Mouse (Mus musculus): ENCODE results near the gene Dysf.

The Dysf gene

DNA sequence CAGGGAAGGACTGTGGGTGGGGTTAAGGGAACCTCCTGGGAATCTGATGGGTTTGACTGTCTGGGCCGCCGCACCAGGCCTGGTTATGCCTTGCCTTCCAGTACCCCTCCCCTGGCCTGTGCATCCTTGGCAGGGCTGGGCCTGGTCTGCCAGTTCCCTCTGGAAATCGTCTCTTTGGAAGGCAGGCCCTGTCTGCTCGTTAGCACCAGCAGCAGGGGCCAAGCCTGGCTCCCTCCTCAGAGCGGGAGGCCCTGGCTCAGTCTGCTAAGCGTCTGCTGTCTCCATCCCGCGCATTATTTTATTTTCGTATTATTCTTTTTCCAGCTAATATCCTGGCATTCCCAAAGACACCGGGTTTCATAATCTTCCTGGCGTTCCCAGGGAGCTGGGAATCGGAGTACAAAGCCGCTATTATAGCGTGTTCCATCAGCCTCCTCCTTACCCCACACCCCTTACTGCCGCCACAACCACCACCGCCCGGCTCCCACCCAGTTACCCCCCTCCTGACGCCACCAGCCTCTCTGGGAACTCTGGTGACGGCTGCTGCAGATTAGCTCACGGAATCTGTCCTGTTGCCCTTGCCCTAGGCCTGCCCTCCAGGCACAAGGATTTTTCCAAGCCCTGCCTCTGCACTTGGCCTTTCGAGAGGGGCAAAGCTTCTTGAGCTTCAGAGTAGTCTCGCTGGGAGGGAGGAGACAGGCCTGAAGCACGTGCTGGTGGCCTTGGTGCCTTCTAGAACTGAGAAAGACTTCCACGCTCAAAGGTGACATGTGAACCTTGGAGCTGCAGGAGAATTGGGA is 111.5 kb downstream of the Dysf start:
- no peak for DNase-seq

DNA sequence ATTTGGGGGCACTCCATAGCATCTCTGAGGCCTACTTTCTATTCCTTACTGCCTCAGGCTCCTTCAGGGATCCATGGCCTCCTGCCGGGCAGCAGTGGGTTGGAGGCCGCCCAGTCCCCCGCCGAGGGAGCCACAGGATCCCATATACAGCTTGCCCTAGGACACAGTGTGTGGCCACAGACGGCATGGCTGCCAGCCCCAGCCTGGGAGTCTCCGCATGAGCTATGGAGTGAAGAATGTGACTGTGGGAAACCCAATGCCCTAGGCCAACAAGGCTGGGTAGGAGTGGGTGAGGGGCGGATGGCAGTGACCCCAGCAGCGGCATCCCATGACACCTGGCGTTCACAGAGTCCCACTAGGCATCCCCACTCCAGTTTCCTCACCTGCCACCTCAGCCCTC is 116.2 kb downstream of the Dysf start:
- peak; percentile 85 for DNase-seq

DNA sequence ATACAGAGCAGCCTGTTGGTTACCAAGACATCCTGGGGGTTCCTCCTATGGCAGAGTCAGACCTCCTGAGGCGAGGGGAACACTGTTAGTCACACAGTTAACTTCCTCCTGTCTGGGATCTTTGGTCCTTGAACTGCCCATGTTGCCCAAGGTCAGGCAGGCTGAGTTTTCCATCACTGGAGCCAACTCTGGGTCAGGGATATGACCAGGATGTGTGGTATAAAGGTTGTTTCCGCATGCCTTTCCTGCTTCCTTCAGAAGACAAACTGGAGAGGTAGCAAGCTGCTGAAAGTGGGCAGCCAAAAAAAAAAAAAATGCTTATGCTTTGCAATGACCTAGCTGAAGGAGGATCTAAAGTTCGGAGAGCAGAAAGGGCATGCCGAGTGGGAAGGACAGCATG is 116.7 kb downstream of the Dysf start:
- DNase-seq: peak; percentile 85

DNA sequence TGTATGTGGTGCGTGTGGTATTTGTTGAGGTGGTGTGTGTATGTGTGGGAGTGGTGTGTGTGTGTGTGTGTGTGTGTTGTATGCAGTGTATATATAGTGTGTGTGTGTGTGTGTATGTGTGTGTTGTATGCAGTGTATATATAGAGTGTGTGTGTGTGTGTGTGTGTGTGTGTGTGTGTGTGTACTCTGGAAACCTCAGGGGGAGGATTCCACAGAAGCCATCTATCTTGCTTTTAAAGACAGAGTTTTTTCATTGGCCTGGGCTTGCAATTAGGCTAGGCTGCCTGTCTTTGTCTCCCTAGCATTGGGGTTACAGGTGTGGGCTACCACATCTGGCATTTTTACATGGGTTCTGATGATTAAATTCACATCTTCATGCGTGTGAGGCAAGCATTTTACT is 119.8 kb downstream of the Dysf start:
- DNase-seq: no peak

DNA sequence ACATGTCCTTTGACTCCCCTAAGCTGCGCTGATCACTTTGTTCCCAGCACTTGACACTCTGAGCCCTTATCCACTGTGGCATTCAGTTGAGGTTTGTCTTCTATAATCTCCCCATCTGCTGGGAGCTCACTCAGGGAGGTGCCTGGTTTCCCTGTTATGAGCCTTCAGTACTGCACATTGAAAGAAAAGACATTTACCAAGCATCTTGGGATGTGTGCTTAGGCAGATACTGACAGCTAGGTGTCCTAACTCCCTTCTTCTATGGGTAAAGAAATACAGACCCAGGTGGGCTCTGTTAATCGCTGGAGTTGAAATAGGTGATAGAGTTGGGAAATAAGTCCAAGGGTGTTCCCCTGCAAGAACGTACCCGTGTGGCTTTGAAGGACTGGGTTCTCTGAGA is 122.5 kb downstream of the Dysf start:
- DNase-seq: peak; percentile 70

DNA sequence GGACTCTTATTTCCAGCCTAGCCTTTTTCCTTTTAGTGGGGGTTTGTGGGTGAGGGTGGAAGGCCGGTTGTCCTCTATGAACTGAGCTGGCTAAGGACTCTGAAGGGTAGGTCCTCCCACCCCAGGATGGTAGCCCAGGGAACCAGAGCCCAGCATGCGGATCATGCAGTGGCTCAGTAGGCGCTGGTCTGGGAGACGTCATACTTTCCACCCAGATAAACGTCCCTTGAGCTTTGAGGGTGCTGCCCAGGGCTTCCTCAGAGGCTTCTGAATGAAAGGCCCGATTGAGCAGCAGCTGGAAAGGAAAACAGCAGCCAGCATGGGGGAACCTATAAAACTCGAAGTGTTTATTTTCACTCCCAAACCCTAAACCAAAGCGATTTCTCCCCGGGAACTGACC is 123.1 kb downstream of the Dysf start:
- peak; percentile 89 for DNase-seq

DNA sequence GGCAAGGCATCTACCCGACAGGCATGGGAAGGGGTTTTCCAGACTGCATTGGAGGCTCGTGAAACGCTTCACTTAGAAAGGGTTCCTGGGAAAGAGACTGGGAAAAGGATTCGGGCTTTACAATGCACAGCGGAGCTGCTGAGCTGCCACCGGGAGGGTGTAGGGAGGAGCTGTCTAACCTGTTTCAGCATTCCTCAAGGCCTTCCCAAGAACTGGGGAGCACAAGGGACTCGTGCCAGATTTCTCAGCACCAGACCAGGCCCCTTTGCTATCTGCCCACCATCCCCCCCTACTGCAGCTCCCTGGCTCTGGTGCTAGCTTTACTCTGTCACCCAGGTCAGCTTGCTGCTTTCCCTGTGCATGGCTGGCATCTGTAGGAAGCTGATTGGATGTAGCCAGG is 124.7 kb downstream of the Dysf start:
- peak; percentile 85 for DNase-seq

DNA sequence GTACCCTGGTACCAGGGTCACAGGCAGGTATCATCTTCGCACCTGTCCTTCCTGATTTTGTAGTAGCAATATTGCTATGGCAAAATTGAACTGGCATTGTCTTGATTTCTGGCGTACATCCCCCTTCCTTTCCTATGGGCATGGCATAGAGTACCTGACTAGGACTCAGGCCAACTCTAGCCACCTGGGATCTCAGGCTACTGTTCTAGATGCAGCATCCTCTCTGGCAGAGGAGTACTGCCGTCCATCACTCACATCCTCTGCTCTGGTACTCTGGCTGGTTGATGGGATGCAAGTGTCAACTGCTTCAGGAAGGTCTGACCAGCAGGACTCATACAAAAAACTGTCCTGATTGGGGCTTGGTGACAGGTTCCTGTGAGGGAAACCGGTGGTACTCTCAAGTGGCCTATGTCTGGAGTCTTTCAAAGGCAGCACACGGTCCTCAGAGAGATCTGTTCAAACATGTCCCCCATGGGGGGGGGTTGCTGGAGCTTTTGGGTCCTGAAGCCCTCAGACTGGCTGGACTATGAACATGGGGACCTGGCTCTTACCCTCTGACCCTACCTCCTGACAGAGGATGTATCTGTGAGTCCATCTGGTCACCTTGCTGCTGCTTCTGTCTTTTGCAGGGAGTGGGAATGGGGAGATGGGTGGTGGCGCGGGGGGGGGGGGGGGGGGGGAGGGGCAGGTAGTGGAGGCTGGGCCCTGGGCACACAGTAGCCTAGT is 125.8 kb downstream of the Dysf start:
- DNase-seq: peak; percentile 84

DNA sequence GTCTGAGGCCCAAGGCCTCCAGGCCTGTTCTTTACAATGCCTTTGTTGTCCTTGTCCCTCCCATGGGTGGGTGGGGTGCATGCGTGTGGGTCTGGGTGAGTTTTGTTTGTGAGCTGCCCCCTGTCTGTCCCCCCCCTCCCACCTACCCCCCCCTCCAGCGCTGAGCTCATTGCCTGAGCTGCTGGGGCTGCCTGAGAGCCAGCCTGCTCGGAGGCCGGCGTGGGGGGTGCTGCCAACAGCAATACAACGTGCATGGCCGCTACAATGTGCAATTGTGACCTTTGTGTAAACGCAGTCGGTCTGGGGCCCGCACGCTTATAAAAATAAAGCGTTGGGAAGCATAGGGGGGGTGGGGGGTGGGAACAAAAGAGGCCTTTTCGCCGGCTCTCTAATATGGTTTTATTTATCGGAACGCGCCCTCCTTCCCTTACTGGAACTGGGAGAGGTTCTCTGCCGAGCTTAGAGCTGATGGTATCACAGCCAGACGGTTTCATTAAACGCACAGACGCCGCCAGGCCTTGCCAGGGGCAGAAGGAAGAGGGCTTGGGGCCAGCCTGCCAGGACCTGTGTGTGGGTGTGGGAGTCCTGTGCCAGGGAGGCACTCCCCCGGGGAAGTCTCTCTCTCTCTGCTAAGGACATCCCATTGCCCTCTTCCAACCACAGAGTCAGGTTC is 126.5 kb downstream of the Dysf start:
- DNase-seq: peak; percentile 92

DNA sequence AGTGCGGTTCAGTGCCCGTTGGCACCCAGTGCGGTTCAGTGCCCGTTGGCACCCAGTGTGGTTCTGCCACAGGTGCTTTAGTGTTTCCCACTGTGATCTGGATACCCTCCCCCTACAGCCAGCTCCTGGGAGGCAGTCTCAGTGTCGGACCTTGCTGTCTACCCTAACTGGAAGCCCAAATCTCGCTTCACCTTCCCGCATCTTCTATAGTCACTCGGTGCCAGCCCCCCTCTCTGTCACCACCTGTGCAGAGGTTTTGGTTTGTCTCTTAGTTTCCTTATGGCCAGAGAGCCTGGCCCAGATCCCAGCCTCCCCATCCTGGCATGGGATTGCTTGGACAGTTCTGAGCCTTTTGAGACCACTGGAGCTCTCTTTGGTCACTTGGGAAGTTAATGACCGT is 127.3 kb downstream of the Dysf start:
- DNase-seq: peak; percentile 85

DNA sequence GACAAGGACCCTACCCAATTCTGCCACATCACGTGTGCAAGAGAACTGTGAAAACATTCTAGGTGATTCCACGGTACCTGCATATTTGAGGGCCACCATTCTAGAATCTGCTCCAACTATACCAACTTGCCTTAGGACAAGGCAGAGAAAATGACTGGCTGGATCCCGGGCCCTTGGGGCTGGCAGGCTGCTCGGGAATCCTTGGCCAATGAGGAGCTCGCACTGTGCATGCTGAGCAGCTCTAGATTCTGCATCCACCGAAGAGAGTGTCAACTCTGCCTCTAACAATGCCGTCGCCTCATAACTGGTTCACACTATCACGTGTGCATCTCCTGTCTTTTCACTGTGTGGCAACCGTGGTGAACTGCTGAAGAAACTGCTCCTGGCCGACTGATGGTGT is 128.0 kb downstream of the Dysf start:
- no peak for DNase-seq

DNA sequence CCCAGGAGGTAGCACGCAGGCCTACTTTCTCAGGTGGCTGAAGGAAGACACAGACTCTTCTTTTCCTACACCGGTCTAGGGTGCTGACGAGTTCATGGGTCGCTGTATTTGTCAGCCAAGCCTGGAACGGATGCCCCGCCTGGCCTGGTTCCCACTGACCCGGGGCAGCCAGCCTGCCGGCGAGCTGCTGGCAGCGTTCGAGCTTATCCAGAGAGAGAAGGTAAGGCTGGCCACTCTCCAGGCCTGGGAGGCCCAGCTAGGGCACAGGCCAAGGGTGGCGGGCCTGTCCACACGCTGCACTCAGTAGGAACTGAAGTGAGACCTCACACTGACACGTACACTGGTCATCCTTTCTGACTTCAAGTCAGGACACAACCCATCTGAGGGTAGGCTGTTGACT is 131.5 kb downstream of the Dysf start:
- peak; percentile 98 for DNase-seq

DNA sequence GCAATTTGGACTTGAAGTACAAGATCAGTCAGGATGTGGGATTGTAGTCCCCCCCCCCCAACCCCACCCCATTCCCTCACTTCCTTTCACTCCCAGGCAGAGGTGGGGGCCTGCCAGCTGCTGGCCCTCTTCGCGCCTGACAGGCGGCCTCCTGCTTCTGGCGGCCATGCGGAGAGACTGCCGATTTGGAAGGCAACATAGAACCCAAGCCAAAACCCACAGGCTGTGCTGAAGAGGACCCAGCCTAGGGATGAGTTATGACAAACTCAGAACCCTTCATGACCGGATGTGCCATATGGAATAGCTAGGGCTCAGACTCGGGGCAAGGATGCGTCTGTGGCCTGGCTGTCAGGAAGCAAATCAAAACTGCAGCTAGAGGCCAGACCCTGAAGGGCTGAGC is 134.1 kb downstream of the Dysf start:
- DNase-seq: peak; percentile 94

DNA sequence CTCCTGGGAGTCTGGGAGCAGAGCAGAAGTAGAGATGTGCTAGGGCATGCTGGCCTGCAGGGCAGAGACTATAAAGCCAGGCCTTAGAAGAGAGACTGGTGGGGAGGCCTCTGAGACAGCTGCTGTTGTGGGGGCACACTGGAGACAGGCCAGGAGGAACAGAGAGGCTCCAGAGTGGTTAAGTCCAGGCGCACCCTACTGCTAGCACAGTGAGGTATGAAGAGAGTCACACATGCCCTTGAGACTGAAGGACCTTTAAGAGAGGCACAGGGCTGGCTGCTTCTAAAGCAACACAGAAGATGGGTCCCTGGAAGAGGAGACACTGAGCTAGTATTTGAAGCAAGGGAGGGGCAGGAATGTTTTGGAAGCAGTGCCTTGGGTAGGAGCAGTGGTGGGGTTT is 134.9 kb downstream of the Dysf start:
- DNase-seq: no peak

DNA sequence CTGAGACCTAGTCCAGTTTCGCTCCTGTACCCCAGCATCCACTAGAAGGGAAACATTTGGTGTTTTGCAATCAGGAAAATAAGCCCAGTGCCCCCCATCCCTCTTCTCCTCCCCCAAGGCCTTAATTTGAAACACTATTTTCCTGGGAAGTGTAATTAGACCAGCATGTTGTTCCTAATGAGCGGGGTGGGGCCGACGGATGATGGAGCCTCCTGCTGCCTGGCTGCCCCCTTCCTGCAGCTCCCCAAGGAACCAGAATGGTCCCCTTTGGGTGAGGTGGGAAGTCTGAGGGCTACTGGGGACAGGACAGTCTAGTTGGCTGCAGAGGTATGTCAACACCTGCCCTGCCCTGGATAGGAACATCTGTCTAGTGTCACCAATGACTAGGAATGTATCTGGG is 136.0 kb downstream of the Dysf start:
- DNase-seq: no peak

DNA sequence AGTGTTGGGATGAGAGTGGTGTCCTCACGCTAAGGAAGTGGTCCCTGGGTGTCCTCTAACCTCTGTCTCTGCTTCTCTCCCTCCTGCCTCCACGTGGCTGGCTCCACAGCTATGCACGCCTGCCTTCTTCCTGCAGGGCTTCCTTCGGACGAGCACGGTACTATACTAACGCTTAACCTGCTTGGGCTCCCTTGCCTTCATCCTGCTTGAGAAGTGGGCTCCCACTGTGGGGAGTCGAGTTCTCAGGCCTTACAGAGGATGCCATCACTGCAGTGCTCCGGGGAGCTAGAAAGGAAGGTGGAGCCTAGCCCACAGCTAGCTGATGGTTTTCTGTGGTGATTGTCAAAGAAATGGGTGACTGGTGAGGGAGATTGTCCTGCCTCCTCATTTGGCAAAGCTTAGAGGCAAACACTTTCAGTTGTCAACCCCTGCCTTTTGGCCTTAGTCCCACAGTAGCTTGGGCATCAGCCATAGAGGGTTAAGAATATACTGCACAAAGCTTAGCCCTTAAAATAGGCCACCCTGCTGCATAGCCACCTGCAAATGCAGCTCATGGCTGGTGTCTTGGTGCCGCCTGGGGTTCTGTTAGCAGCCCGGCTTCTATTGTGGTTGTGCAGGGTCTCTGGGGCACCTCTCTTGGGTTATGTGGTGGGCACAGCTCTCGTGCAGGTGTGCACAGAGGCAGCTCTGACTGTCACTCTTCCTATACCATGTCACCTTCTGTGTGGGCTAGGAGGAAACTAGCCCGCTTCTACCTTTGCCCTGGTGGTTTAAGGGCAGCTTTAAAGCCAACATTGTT is 139.0 kb downstream of the Dysf start:
- no peak for DNase-seq

DNA sequence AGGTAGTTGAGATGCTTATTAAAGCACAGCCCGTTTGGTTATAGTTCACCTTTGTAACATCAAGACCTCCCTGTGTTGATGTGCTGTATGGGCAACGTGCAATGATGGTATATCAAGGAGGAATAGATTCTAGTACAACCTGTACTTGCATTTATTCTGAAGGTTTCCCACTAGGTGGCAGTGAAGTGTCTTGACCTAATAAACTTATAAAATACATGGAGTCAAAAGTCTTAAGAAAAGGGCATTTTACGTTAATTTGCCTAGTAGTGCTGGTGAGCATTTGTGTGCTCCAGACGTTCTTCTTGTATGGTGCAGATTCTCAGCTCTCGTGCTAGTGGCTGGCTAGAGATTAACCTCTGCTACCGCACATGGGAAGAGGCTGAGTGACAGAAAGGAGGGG is 140.1 kb downstream of the Dysf start:
- no peak for DNase-seq

DNA sequence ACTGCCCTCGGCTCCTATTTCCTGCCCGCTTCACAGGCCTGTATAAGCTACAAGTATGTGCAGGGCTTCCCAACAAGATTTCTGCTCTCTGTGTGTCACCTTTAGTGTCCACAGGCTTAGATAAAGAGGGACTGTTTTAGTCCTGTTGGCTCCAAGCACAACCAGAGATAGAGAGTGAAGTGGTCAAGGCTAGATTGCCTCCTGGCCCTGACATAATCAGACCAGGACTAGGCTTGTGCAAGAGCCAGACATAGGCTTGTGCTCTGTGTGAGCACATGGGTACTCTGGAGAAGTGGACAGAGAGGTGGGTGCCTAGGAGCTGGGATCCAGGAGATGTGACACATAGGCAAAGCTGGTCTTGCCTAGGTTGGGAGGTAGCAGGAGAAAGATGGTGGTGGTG is 146.1 kb downstream of the Dysf start:
- DNase-seq: peak; percentile 97

DNA sequence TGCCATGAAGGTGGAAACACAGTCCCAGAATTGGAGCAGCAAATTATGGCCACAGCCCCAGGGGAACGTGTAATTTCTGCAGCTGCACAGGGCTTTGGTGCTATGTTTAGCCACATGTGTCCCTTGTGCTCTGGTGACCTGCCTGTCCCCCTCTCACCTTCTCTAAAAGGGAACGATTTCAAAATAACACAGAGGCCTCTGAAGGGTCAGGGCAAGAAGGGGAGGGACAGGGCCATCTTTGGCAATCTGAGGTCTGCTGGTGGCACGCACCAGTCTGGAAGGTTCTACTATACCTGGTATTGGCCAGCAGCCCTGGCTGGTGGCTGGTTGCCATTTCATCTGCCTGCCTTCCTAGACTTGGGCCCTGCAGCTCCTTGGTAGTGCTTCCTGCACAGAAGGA is 147.4 kb downstream of the Dysf start:
- peak; percentile 97 for DNase-seq

DNA sequence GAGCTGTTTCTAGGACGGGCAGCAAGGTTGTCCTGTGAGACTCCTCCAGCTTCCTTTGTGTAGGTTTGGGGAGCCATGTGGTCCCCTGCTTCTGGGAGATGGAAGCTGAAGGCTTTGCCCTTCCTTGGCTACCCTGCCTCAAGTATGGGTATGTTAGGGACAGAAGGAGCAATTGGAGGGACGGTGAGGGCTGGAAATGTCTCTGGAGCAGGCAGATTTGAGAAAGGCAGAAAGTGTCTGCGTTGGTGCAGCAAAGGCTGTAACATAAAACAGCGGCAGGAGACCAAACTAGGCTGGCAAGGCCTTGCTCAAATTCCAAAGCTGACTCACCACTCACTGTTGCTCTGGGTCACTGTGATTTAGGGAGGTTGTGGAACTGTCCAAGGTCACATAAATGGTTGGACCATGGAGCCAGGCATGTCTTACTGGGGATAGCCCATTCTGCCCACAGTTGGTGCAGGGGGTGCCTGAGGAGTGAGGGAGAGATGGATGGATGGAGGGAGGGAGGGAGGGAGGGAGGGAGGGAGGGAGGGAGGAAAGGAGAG is 148.2 kb downstream of the Dysf start:
- no peak for DNase-seq

DNA sequence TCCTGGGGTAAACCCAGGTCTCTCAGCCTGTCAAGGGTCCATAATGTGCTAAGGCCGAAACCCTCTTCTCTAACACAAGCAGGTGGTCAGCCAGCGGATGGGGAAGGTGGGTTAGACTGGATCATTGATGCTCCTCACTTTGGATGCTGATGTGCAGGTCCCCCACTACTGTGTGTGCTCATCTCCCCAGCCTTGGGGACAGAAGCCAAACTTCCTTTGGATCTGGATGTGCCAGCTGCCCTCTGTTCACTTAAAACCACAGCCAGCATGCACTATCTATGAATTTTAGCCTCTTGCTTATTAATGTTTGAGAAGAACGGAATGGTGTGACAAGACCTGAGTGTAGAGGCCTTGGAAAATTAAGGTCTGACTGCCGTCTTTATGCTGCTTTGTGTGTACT is 150.7 kb downstream of the Dysf start:
- no peak for DNase-seq

DNA sequence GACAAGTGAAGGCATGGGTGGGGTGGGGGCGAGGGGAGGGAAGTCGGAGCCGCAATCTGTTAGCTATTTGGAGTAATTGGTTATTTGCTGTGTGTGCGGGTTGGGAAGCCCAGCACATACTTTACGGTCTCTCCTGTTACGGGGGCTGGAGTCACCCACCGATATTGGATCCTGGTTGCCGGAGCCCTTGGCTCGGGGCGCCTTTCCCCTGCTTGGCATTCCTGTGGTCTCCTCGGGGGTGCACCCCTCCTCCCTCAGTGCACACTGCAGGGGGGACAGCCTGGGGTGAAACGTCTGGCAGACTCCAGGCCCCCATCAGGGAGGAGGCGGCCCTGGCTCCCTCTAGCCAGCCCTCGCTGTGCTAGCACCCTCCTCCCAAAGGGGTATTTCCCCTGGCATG is 159.2 kb downstream of the Dysf start:
- no peak for DNase-seq

DNA sequence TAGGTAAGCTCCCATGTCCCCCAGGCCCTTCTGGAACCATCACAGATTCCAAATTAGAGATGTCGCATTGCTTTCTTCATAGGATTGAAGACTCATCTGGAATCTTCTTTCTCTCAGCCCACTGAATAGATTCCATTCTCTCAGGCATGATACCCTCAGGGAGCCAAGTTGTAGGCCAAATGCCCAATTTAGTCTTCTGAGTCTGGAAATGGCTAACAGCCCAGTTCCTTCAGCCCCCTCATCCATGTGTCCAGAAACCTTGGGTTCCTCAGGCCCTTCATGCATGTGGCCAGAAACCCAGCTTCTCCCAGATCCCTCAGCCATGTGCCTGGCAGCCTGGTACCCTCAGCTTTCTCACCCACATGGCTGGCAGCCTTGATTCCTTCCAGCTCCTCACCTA is 160.2 kb downstream of the Dysf start:
- no peak for DNase-seq
